Mouse (Mus musculus) small intestine, adult 2 months (tissue): ENCODE measurements at regions not wholly inside any gene's neighbourhood (a gene's known extent, or its start where the extent isn't known, plus 50 kb on each side); places are given as distances from the start of the nearest gene placed in this dataset.

ENCODE experiments used
- CTCF ChIP-seq: fragments of 200-500 bp; IDR thresholded peaks from 2 replicates; pipeline ENCODE4 v1.5.1; 2012; ENCODE audit warnings: low read depth, mild to moderate bottlenecking, control low read depth, inconsistent platforms, low read length, moderate library complexity, mixed read lengths; ENCODE audit not compliant: insufficient replicate concordance, insufficient read length; ENCODE audit errors: extremely low read depth
- POLR2A ChIP-seq: fragments of 200-500 bp; IDR thresholded peaks from 2 replicates; pipeline ENCODE4 v1.6.1; 2012; ENCODE audit warnings: low read depth, mild to moderate bottlenecking, control low read depth, inconsistent platforms, low read length, moderate library complexity

DNA sequence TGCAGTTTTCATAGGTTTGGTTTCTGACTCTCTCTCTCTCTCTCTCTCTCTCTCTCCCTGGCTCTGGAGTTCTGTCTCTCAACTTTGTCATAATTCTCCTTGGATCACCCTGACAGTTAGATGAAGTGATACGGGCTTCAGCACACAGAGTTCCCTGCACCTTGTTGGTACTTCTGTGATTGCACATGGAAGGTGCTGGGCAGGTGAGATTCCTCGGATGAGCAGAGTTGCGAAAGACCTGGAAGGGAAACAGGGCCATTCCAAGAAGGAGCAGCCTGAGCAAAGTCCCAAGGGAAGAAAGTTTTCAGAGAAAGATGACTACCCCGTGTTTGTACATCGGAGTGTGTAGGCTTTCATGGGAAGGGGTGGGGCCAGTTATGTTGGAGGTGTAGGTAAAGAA, 91.8 kb upstream of the Bcl6 start:
- TF ChIP-seq POLR2A, result no peak
- TF ChIP-seq CTCF, result no peak
